Mouse (Mus musculus) hindbrain, embryonic 10.5 days (tissue): ENCODE data around the gene Rras2. TPM values are rescaled to one million over a fixed set of nuclear protein-coding genes. Genes with fewer than 3 reads are reported as not detected.

Experiments used
- DNase-seq: peaks from one replicate; pipeline ENCODE4 v3.0.0-alpha.2; 2017; ENCODE audit warnings: low spot score
- H3K27ac ChIP-seq: fragments of 300-500 bp; sonication (generic); 2 replicates; pipeline ENCODE4 v1.5.1; 2016; ENCODE audit warnings: mild to moderate bottlenecking, moderate library complexity
- H3K27me3 ChIP-seq: fragments of 300-500 bp; sonication (generic); 2 replicates; pipeline ENCODE4 v1.6.1; 2016; ENCODE audit warnings: mild to moderate bottlenecking; ENCODE audit not compliant: poor library complexity, insufficient read depth, severe bottlenecking
- H3K36me3 ChIP-seq: fragments of 300-500 bp; sonication (generic); 2 replicates; pipeline ENCODE4 v1.6.1; 2016; ENCODE audit warnings: mild to moderate bottlenecking, moderate library complexity
- H3K4me1 ChIP-seq: fragments of 300-500 bp; sonication (generic); replicated peaks from 2 replicates; pipeline ENCODE4 v1.6.1; 2016; ENCODE audit warnings: mild to moderate bottlenecking
- H3K4me3 ChIP-seq: fragments of 300-500 bp; sonication (generic); 2 replicates; pipeline ENCODE4 v1.5.1; 2016; ENCODE audit warnings: mild to moderate bottlenecking, moderate library complexity
- H3K9me3 ChIP-seq: fragments of 300-500 bp; sonication (generic); 2 replicates; pipeline ENCODE4 v1.6.1; 2016; ENCODE audit warnings: mild to moderate bottlenecking, moderate library complexity
- WGBS: fragments of 180-500 bp; shearing (Covaris S2); methylation state at CpG from one replicate; pipeline ENCODE4 v1.1.7; 2016; 5-methylcytosine and 5-hydroxymethylcytosine counted together
- polyA plus RNA-seq: library from polyadenylated mRNA; unstranded; fragments of >200 nt; fragmentation: Nextera tagmentation; extraction: Ambion mirVana; gene quantifications from 2 replicates; pipeline ENCODE4 v1.2.1, GENCODE M21; 2016

Gene Rras2
- polyA plus RNA-seq: 21.0 and 27.3 TPM in 2 replicates

GRCm38 (mm10) chr7:114117444-114117905 lies at the start of gene Rras2:
TSS of gene Rras2 (minus strand) at chr7:114117781.
- Histone ChIP-seq H3K27ac (peak within 1 kb of the TSS; percentile 93), H3K4me1 (peaks cover 30% of the 10 kb centered on the region), H3K36me3 (0 out of 2 replicates have a peak, but pooled peaks cover 2% of the 10 kb centered on the region), H3K9me3 (no peaks in the 10 kb centered on the region), H3K27me3 (peaks cover 12% of the 10 kb centered on the region; the same call in 1 of the 2 replicates), H3K4me3 (peak within 1 kb of the TSS; percentile 83)
- under 1% methylated on average over 55 of the region's 55 CpGs for WGBS
- DNase-seq: peak; percentile 91

- no peaks in the 10 kb centered on the region; the same call in 1 of the 2 replicates for H3K4me1 ChIP-seq
- no peak for DNase-seq
- no peak overlapping the region for H3K27ac ChIP-seq
- 88% methylated on average over 5 of the region's 5 CpGs for WGBS
- no peaks in the 10 kb centered on the region for H3K27me3 ChIP-seq
- H3K36me3 ChIP-seq: no peaks in the 10 kb centered on the region
- no peaks in the 10 kb centered on the region for H3K9me3 ChIP-seq
- H3K4me3 ChIP-seq: no peak overlapping the region
Measured at GRCm38 (mm10) chr7:114162975-114163374, 45.4 kb upstream of the Rras2 start.

- WGBS: 86% methylated on average over 8 of the region's 8 CpGs
- no peak for DNase-seq
- Histone ChIP-seq H3K4me1 (no peaks in the 10 kb centered on the region; the same call in 1 of the 2 replicates), H3K36me3 (no peaks in the 10 kb centered on the region), H3K27me3 (no peaks in the 10 kb centered on the region), H3K27ac (no peak overlapping the region), H3K4me3 (no peak overlapping the region), H3K9me3 (no peaks in the 10 kb centered on the region)
Measured at GRCm38 (mm10) chr7:114161101-114161500, 43.5 kb upstream of the Rras2 start.

DNA sequence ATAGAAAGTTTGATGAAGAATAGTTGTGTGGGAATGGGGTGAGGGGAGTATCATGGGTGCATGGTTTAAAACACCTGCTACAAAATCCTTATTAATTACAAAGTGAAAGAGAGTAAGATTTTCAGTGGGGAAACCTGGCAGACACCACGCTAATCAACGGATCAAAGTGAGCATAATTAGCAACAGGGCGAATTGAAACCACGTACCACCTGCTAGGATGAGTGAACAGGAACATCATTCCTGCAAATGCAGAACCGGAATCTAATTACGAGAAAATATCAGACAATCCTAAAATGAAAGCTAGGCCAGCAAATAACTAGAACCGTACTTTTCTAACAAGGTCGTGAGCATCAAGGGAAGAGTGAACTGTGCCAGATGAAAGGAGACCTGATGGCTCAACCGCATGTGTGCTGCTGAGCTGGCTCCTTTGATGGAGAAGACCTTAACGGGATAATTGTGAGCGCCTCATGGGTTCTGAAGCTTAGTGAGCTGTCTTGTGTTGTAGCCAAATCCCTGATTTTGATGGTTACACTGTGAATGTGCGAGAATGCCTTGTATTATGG lies 40.2 kb upstream of the Rras2 start:
- H3K36me3 ChIP-seq: no peaks in the 10 kb centered on the region
- 91% methylated on average over 12 of the region's 12 CpGs for WGBS
- no peak overlapping the region for H3K27ac ChIP-seq
- no peaks in the 10 kb centered on the region for H3K9me3 ChIP-seq
- no peaks in the 10 kb centered on the region; the same call in 1 of the 2 replicates for H3K4me1 ChIP-seq
- no peak overlapping the region for H3K4me3 ChIP-seq
- no peak for DNase-seq
- H3K27me3 ChIP-seq: no peaks in the 10 kb centered on the region

GRCm38 (mm10) chr7:114156364-114156763 lies 38.8 kb upstream of the Rras2 start:
- Histone ChIP-seq H3K36me3 (no peaks in the 10 kb centered on the region), H3K4me1 (peaks cover 2% of the 10 kb centered on the region; the same call in 1 of the 2 replicates), H3K27me3 (no peaks in the 10 kb centered on the region), H3K4me3 (no peak overlapping the region), H3K27ac (no peak overlapping the region), H3K9me3 (no peaks in the 10 kb centered on the region)
- WGBS: 91% methylated on average over 4 of the region's 4 CpGs
- DNase-seq: no peak

DNA sequence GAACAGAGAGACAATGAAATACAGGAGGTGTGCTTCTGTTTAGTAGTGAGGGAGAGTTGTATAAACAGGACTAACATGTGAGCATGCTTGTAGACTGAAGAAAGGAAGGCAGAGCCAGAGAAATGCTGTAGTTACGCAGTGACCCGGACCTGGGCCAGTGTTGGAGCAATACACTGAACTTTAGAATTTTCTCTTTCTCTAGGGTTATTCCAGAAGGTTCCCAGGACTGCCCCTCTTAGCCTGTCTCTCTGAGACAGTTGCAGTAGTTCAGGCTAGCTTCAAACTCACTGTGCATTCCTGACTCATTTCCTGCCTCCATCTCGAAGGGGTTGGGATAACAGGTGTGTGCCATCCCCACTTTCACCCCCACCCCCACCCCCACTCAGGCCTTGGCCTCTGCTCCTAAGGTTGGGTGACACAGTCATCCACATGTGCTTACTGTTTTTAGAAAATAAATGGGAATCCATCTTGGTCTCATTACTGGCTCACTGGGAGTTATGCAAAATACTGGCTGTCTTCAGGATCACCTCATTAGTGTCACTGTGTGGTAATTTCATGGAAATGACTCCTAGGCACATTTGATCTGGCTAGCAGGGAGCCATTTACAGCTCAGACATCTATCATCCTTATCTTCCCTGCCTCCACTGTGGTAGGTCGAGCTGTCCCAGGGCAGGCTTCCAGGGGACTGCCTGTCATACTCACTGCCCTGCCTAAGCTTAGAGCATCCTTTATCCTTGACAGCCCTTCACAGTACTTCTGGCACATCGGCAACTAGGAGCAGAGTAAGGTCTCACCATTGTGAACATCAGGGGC lies 37.7 kb upstream of the Rras2 start:
- H3K9me3 ChIP-seq: 0 out of 2 replicates have a peak, but pooled peaks cover 3% of the 10 kb centered on the region
- WGBS: 69% methylated on average over 5 of the region's 5 CpGs
- H3K27ac ChIP-seq: no peak overlapping the region
- no peak for DNase-seq
- H3K27me3 ChIP-seq: no peaks in the 10 kb centered on the region
- H3K36me3 ChIP-seq: no peaks in the 10 kb centered on the region
- H3K4me1 ChIP-seq: peaks cover 4% of the 10 kb centered on the region; the same call in 1 of the 2 replicates
- H3K4me3 ChIP-seq: no peak overlapping the region

DNA sequence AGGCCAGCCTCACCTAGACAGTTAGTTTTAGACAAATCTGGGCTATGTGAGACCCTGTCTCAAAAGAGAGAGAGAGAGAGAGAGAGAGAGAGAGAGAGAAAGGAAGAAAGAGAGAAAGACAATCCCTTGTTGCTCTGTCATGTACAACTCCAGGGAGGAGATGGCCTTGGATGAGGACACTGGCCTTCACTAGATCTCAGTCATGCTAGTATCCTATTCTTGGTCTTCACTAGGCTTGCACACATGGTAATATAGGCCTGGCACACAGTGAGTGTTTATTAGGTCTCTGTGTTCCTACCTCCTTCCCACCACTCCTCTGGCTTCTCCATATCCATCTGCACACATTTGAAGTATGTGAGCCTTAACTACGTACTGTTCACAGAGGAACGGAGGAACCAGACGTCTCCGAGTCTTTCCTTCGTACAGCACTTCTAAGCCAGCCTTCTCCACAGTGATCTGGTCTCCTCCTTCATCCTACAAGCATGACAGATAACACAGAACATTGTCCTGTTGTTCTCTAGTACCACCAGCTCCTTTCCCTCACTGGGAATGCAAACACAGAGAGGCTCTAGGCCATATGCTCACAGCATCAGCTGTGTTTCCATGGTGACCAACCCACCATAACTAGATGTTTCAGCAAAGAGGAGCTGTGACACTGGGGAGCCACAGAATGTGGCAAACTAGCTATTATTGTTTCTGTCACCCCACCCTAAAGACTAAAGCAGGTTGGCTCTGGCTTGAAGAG lies 33.6 kb upstream of the Rras2 start:
- H3K36me3 ChIP-seq: no peaks in the 10 kb centered on the region
- H3K4me1 ChIP-seq: peaks cover 4% of the 10 kb centered on the region; the same call in 1 of the 2 replicates
- H3K4me3 ChIP-seq: no peak overlapping the region
- 0 out of 2 replicates have a peak, but pooled peaks cover 3% of the 10 kb centered on the region for H3K9me3 ChIP-seq
- 92% methylated on average over 5 of the region's 5 CpGs for WGBS
- DNase-seq: peak; percentile 10
- no peak overlapping the region for H3K27ac ChIP-seq
- H3K27me3 ChIP-seq: no peaks in the 10 kb centered on the region

- H3K4me3 ChIP-seq: no peak overlapping the region
Measured at GRCm38 (mm10) chr7:114149564-114149963, 32.0 kb upstream of the Rras2 start.

GRCm38 (mm10) chr7:114149135-114149534 lies 31.6 kb upstream of the Rras2 start:
- H3K4me1 ChIP-seq: peaks cover 4% of the 10 kb centered on the region; the same call in 1 of the 2 replicates
- H3K9me3 ChIP-seq: 0 out of 2 replicates have a peak, but pooled peaks cover 3% of the 10 kb centered on the region
- H3K4me3 ChIP-seq: no peak overlapping the region
- H3K36me3 ChIP-seq: no peaks in the 10 kb centered on the region
- no peak for DNase-seq
- H3K27me3 ChIP-seq: no peaks in the 10 kb centered on the region
- H3K27ac ChIP-seq: no peak overlapping the region
- 72% methylated on average over 4 of the region's 4 CpGs for WGBS

More at GRCm38 (mm10) chr7:114149564-114149963, 32.0 kb upstream of the Rras2 start:
- WGBS: 95% methylated on average over 6 of the region's 6 CpGs
- H3K27ac ChIP-seq: no peak overlapping the region
- peaks cover 4% of the 10 kb centered on the region; the same call in 1 of the 2 replicates for H3K4me1 ChIP-seq
- H3K27me3 ChIP-seq: no peaks in the 10 kb centered on the region
- H3K36me3 ChIP-seq: no peaks in the 10 kb centered on the region
- no peak for DNase-seq
- 0 out of 2 replicates have a peak, but pooled peaks cover 3% of the 10 kb centered on the region for H3K9me3 ChIP-seq

DNA sequence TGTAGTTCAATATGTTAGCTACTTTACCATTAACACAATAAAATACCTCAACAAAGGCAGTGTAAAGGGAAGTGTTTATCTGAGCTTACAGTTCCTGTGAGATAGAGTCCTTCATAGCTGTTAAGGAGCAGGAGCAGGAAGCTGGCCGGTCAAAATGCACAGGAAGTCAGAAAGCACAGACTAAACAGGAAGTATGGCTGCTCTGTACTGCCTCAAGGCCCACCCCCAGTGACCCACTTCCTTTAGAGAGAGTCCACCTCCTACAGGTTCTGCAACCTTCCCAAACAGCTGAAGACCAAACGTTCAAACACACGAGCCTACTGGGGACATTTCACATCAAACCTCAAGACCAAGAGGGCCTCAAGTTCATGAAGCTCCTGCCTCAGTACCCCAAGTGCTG lies 28.3 kb upstream of the Rras2 start:
- no peaks in the 10 kb centered on the region for H3K36me3 ChIP-seq
- H3K4me1 ChIP-seq: no peaks in the 10 kb centered on the region
- DNase-seq: no peak
- H3K27me3 ChIP-seq: no peaks in the 10 kb centered on the region
- WGBS: 80% methylated on average over 3 of the region's 3 CpGs
- H3K27ac ChIP-seq: no peak overlapping the region
- H3K9me3 ChIP-seq: 0 out of 2 replicates have a peak, but pooled peaks cover 3% of the 10 kb centered on the region
- no peak overlapping the region for H3K4me3 ChIP-seq

- 78% methylated on average over 10 of the region's 10 CpGs for WGBS
- Histone ChIP-seq H3K36me3 (no peaks in the 10 kb centered on the region), H3K4me3 (no peak overlapping the region), H3K27ac (no peak overlapping the region), H3K4me1 (no peaks in the 10 kb centered on the region), H3K9me3 (no peaks in the 10 kb centered on the region), H3K27me3 (no peaks in the 10 kb centered on the region)
- no peak for DNase-seq
Measured at GRCm38 (mm10) chr7:114142151-114142798, 24.7 kb upstream of the Rras2 start.

DNA sequence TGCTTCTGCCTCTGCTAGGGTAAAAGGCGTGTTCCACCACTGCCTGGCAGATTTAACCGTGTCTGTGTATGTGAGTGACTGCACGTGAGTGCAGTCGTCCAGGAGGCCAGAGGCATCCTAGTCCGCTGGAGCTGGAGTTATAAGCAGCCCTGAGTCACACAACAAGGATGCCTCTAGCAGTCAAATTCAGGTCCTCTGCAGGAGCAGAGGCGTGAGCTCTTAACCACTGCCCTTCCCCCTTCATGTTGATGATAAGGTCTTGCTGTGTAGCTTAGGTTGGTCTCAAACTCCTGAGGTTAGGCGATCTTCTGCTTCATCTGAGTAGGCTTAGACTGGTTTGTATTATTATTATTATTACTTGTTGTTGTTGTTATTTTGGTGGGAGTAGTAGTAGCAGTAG lies 22.4 kb upstream of the Rras2 start:
- Histone ChIP-seq H3K36me3 (no peaks in the 10 kb centered on the region), H3K27me3 (no peaks in the 10 kb centered on the region), H3K4me3 (no peak overlapping the region), H3K9me3 (no peaks in the 10 kb centered on the region), H3K4me1 (0 out of 2 replicates have a peak, but pooled peaks cover 4% of the 10 kb centered on the region), H3K27ac (no peak overlapping the region)
- DNase-seq: no peak
- 88% methylated on average over 7 of the region's 7 CpGs for WGBS
